Mouse (Mus musculus): Measurements from ENCODE around the gene Fam92a.
"Not testable (repeated sequence)": the region's sequence is repeated elsewhere in the genome, so short reads cannot be mapped to it uniquely, and the experiment has no call there.

- TF ChIP-seq CTCF (conservative IDR thresholded peaks at IDR 0.05; ENCODE audit: insufficient read depth, insufficient read length, low read depth, low read length); POLR2A (IDR thresholded peaks at IDR 0.05; ENCODE audit: low read depth, low read length): not testable (repeated sequence)
These were observed 31.2 kb downstream of the Fam92a start for GRCm38 (mm10) chr4:12140592-12141062.

Measured in kidney, adult 2 months (tissue).